Mouse (Mus musculus) intestine, embryonic 15.5 days (tissue): Measurements from ENCODE around the gene Arrdc3. TPM values are rescaled to one million over a fixed set of nuclear protein-coding genes. Genes with fewer than 3 reads are reported as not detected.
A peak's percentile ranks its signal among the peaks of the same experiment; 100 is the strongest.
"Not testable (repeated sequence)": the region's sequence is repeated elsewhere in the genome, so short reads cannot be mapped to it uniquely, and the experiment has no call there.

Experiments
- ATAC-seq: fragments of 200-750 bp; cut with Nextera tagmentation; 2 replicates; pipeline ENCODE4 v1.8.0; 2017; ENCODE audit warnings: moderate TSS enrichment, moderate library complexity
- H3K27ac ChIP-seq: fragments of 300-500 bp; sonication (generic); 2 replicates; pipeline ENCODE4 v1.5.1; 2015; ENCODE audit warnings: mild to moderate bottlenecking, inconsistent platforms
- H3K27me3 ChIP-seq: fragments of 300-500 bp; sonication (generic); replicated peaks from 2 replicates; pipeline ENCODE4 v1.6.1; 2015; ENCODE audit warnings: inconsistent platforms
- H3K36me3 ChIP-seq: fragments of 300-500 bp; sonication (generic); 2 replicates; pipeline ENCODE4 v1.6.1; 2015; ENCODE audit warnings: inconsistent platforms
- H3K4me1 ChIP-seq: fragments of 300-500 bp; sonication (generic); replicated peaks from 2 replicates; pipeline ENCODE4 v1.6.1; 2015; ENCODE audit warnings: inconsistent platforms
- H3K4me2 ChIP-seq: fragments of 300-500 bp; sonication (generic); replicated peaks from 2 replicates; pipeline ENCODE4 v1.6.1; 2015; ENCODE audit warnings: mild to moderate bottlenecking, inconsistent platforms
- H3K4me3 ChIP-seq: fragments of 300-500 bp; sonication (generic); replicated peaks from 2 replicates; pipeline ENCODE4 v1.5.1; 2015; ENCODE audit warnings: inconsistent platforms
- H3K9ac ChIP-seq: fragments of 300-500 bp; sonication (generic); 2 replicates; pipeline ENCODE4 v1.6.1; 2015; ENCODE audit warnings: inconsistent platforms
- H3K9me3 ChIP-seq: fragments of 300-500 bp; sonication (generic); 2 replicates; pipeline ENCODE4 v1.6.1; 2016; ENCODE audit warnings: inconsistent platforms
- WGBS: fragments of 180-500 bp; shearing (Covaris S2); methylation state at CpG from one replicate; pipeline ENCODE4 v1.1.7; 2015; 5-methylcytosine and 5-hydroxymethylcytosine counted together
- polyA plus RNA-seq: library from polyadenylated mRNA; unstranded; fragments of >200 nt; fragmentation: Nextera tagmentation; extraction: Ambion mirVana; gene quantifications from 2 replicates; pipeline ENCODE4 v1.2.1, GENCODE M21; 2015

Gene Arrdc3
- polyA plus RNA-seq, 1 experiment from 2014 or later: 55.0 TPM

DNA sequence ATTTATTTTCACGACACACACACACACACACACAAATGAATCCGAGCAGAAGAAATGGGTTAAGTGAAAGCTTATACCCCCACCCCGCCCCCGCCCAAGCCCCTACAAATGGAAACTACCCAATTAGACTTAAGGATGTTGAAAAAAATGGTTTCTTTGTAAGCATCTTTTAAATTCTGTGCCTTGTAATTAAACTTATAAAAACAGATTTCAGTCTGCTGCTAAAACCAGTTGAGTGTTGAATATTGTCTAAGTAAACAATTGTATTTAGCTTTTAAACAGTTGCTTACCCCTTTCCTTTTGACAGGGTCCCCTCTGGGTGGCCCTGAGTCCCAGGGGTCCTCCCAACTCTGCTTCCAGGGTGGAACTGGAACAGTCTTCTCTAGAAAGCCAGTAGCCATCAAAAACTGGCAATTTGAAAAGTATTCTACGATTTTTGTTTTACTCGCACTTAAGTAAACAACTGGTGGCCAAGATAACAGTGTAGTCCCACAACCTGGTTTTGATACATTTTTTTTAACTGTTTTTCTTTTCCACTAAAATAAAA lies 3.6 kb downstream of the Arrdc3 start:
- H3K4me1 ChIP-seq: no peaks in the 10 kb centered on the region
- H3K36me3 ChIP-seq: peaks cover 11% of the 10 kb centered on the region
- H3K27ac ChIP-seq: peak overlapping the region; percentile 100
- 11% methylated on average over 6 of the region's 6 CpGs for WGBS
- H3K9ac ChIP-seq: peak overlapping the region; percentile 100
- H3K4me2 ChIP-seq: peak overlapping the region; percentile 57
- no peaks in the 10 kb centered on the region for H3K27me3 ChIP-seq
- H3K9me3 ChIP-seq: no peaks in the 10 kb centered on the region
- H3K4me3 ChIP-seq: peak overlapping the region; percentile 76
- no peak for ATAC-seq

DNA sequence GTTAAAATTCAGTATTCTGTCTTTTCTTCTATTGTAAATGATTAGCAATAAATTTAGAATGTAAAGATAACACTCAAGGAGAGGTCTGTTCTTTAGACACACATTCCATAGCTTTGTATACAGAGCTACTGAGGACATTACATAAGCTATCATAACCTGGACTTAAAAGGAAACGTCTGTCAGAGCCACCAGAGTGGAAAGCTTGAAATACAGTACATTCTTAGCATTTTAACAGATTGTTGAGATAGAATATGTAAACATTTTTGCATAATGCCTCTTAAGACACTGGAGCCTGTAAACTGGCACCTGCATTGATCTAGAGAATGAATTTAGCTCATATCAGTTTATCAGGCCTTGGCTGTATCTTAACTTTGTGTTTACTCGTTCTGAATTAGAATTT lies 4.7 kb downstream of the Arrdc3 start:
- 38% methylated on average over 2 of the region's 2 CpGs for WGBS
- peaks cover 12% of the 10 kb centered on the region for H3K36me3 ChIP-seq
- H3K9ac ChIP-seq: no peak overlapping the region
- no peak for ATAC-seq
- no peaks in the 10 kb centered on the region for H3K27me3 ChIP-seq
- H3K4me3 ChIP-seq: no peak overlapping the region
- no peak overlapping the region for H3K4me2 ChIP-seq
- no peak overlapping the region for H3K27ac ChIP-seq
- H3K9me3 ChIP-seq: no peaks in the 10 kb centered on the region
- no peaks in the 10 kb centered on the region for H3K4me1 ChIP-seq

DNA sequence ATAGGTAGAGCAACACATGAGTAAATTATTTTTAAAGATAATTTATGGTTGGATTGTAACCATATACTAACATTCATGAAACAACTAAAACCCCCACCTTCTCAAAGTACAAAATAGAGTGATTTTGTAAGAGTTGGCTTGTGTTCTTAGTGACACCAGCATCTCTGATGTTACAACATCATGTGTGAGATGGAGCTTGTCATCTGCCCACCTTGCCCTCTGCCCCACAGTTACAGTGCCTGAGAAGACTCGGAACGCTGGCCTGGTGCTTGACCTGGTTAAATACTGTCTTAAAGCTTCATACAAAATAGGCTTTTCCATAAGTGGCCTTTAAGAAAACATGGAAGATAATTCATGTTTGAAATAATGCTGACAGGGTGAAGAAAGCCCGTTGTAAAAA lies 11.7 kb downstream of the Arrdc3 start:
- H3K4me2 ChIP-seq, H3K9me3 ChIP-seq, H3K27ac ChIP-seq, H3K4me3 ChIP-seq, H3K27me3 ChIP-seq, H3K9ac ChIP-seq, H3K4me1 ChIP-seq, ATAC-seq: not testable (repeated sequence)
- H3K36me3 ChIP-seq: peaks cover 26% of the 10 kb centered on the region
- 86% methylated on average over 3 of the region's 3 CpGs for WGBS

DNA sequence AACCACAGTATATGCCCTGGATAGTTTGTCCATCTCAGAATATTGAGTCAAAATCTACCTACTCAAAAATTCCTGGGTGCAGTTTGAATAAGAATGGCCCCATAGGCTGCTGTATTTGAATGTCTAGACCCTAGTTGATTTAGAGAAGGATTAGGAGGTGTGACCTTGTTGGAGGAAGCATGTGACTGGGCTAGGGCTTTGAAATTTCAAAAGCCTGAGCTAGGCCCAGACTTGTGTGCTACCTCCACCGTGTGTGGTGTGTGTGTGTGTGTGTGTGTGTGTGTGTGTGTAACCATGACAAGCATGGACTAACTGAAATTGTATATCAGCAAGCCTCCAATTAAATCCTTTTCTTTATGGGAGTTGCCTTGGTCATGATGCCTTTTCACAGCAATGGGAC lies 14.2 kb downstream of the Arrdc3 start:
- no peaks in the 10 kb centered on the region for H3K9me3 ChIP-seq
- WGBS: 64% methylated on average over 1 of the region's 1 CpGs
- H3K4me1 ChIP-seq: no peaks in the 10 kb centered on the region
- no peaks in the 10 kb centered on the region for H3K27me3 ChIP-seq
- no peak overlapping the region for H3K4me2 ChIP-seq
- H3K9ac ChIP-seq: no peak overlapping the region
- H3K4me3 ChIP-seq: no peak overlapping the region
- peaks cover 15% of the 10 kb centered on the region for H3K36me3 ChIP-seq
- no peak for ATAC-seq
- H3K27ac ChIP-seq: no peak overlapping the region

DNA sequence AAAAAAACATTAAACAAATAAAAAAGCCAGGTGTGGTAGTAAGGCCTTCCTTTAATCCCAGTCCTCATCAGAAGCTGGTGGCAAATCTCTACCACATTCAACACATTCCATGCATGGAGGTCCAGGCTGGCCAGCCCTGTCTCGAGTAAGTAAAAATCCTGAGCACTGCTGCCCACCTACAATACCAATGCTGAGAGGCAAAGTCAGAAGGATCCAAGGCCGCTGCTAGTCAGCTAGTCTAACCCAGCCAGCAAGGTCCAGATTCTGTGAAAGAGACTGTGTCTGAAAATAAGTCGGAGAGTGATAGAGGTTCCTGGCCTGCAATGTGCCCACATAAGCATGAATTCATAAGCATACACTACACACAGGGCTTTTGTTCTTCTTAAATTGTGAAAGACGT lies 14.9 kb downstream of the Arrdc3 start:
- Histone ChIP-seq H3K27me3 (no peaks in the 10 kb centered on the region), H3K9ac (no peak overlapping the region), H3K9me3 (no peaks in the 10 kb centered on the region), H3K27ac (no peak overlapping the region), H3K4me1 (no peaks in the 10 kb centered on the region), H3K36me3 (peaks cover 12% of the 10 kb centered on the region), H3K4me3 (no peak overlapping the region), H3K4me2 (no peak overlapping the region)
- WGBS: 93% methylated on average over 4 of the region's 4 CpGs
- no peak for ATAC-seq

DNA sequence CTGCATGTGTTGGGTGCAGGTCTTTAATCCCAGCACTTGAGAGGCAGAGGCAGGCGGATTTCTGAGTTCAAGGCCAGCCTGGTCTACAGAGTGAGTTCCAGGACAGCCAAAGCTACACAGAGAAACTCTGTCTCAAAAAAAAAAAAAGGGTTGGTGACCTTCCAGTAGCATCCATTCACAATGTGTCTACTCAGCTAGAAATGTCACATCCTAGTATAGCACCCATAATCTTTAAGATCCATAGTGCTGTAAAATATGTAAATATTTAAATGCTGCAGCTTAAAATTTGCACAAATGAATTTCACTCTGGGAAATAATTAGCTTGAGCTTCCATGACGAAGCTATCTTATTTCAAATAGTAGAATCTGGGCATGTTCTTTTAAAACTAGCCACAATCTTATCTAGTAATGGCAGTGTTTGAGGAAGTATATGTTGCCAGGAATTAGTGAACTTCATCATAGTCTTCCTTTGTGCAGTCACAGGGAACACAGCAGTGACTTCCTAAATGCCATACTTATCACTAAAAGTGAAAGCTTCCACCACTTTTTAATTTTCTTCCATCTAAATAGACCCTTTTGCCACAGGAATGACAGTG lies 16.3 kb downstream of the Arrdc3 start:
- Histone ChIP-seq H3K4me3 (no peak overlapping the region), H3K36me3 (no peaks in the 10 kb centered on the region), H3K9me3 (no peaks in the 10 kb centered on the region), H3K4me1 (no peaks in the 10 kb centered on the region), H3K27ac (no peak overlapping the region), H3K4me2 (no peak overlapping the region), H3K9ac (no peak overlapping the region), H3K27me3 (no peaks in the 10 kb centered on the region)
- no peak for ATAC-seq
- WGBS: 81% methylated on average over 2 of the region's 2 CpGs

DNA sequence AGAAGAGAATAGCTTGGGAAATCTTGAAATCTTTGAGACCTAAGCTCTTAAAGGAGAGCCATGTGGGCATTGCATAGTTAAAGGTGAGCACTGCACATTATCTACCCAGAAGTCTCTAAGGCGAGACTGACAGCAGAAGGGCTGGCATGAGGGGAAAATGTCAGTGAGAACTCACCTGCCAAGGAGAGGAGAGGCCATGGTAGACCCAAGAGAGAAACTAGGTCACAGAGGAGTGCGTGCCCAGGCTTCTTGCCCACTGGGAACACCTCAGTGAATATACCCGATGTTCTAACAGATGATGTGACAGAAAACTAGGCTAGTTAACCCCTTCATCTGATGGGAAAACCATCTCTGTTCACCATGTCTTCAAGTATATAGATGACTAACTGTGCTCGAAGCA lies 18.2 kb downstream of the Arrdc3 start:
- Histone ChIP-seq H3K9me3 (no peaks in the 10 kb centered on the region), H3K9ac (no peak overlapping the region), H3K27me3 (no peaks in the 10 kb centered on the region), H3K27ac (no peak overlapping the region), H3K36me3 (no peaks in the 10 kb centered on the region), H3K4me3 (no peak overlapping the region), H3K4me2 (no peak overlapping the region), H3K4me1 (no peaks in the 10 kb centered on the region)
- no peak for ATAC-seq
- 85% methylated on average over 4 of the region's 4 CpGs for WGBS

DNA sequence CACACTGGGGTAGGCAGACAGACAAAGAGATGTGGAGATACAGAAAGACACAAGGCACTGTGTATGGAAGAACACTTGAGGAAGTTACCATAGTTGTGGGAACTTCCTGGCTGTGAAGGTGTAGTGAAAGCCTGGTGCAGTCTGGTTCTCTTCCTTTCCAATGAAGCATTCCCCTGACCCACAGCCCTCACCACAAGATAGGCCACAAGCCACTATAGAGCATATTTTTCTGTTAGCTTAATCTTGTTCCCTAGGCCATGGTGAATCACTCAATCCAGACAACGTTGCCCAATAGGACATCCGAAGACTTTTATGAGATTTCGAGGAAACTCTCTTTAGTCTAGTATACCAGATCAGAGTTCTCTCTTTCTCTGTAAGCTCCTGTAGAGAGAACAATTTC lies 19.6 kb downstream of the Arrdc3 start:
- no peak overlapping the region for H3K4me3 ChIP-seq

DNA sequence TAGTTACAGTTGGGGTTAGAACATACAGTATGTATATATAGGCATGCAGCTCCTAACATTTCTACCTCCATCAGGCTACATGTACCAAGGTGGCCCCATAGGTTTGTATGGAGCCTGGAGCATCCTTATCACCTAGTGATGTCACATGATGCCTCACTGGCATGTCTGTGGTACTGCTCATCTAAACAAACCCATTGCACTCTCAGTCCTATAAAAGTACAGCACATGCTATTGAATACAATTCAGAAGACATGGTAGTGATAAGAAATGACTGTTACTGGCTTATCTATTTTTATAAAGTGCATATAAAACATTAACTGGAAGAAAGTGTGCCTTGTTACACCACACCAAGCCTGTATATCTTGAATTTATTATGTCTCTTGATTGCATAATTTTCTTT lies 30.2 kb downstream of the Arrdc3 start:
- no peak overlapping the region for H3K9ac ChIP-seq
- H3K27me3 ChIP-seq: no peaks in the 10 kb centered on the region
- no peak overlapping the region for H3K4me2 ChIP-seq
- H3K4me1 ChIP-seq: no peaks in the 10 kb centered on the region
- no peaks in the 10 kb centered on the region for H3K36me3 ChIP-seq
- H3K27ac ChIP-seq: no peak overlapping the region
- ATAC-seq: no peak
- no peaks in the 10 kb centered on the region for H3K9me3 ChIP-seq
- H3K4me3 ChIP-seq: no peak overlapping the region

More for the DNA sequence above, 19.6 kb downstream of the Arrdc3 start:
- H3K27ac ChIP-seq: no peak overlapping the region
- WGBS: 90% methylated on average over 3 of the region's 3 CpGs
- H3K4me2 ChIP-seq: no peak overlapping the region
- no peaks in the 10 kb centered on the region for H3K4me1 ChIP-seq
- H3K9me3 ChIP-seq: no peaks in the 10 kb centered on the region
- no peaks in the 10 kb centered on the region for H3K27me3 ChIP-seq
- no peaks in the 10 kb centered on the region for H3K36me3 ChIP-seq
- H3K9ac ChIP-seq: no peak overlapping the region
- ATAC-seq: no peak

DNA sequence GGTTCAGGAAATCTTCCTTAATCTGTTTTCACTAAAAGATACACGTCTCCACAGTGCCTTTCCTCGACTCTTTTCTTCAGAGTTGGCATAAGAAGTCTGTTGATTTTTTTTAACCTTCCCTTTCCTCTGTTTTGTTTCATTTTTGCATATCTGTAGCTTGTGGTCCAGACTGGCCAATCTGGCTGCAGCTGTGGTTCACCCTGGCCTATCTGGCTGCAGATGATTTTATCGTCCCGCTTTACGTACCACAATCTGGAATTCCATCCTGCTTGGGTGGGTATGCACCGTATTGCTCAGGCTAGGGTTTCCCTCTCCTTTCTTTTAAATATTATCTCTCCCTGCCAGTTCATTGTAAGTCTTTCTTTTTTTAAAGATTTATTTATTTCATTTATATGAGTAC lies 37.8 kb downstream of the Arrdc3 start:
- no peaks in the 10 kb centered on the region for H3K27me3 ChIP-seq
- no peaks in the 10 kb centered on the region for H3K36me3 ChIP-seq
- no peak overlapping the region for H3K27ac ChIP-seq
- 81% methylated on average over 6 of the region's 6 CpGs for WGBS
- H3K4me2 ChIP-seq: no peak overlapping the region
- no peak for ATAC-seq
- H3K9me3 ChIP-seq: no peaks in the 10 kb centered on the region
- no peak overlapping the region for H3K9ac ChIP-seq
- no peak overlapping the region for H3K4me3 ChIP-seq
- H3K4me1 ChIP-seq: no peaks in the 10 kb centered on the region

DNA sequence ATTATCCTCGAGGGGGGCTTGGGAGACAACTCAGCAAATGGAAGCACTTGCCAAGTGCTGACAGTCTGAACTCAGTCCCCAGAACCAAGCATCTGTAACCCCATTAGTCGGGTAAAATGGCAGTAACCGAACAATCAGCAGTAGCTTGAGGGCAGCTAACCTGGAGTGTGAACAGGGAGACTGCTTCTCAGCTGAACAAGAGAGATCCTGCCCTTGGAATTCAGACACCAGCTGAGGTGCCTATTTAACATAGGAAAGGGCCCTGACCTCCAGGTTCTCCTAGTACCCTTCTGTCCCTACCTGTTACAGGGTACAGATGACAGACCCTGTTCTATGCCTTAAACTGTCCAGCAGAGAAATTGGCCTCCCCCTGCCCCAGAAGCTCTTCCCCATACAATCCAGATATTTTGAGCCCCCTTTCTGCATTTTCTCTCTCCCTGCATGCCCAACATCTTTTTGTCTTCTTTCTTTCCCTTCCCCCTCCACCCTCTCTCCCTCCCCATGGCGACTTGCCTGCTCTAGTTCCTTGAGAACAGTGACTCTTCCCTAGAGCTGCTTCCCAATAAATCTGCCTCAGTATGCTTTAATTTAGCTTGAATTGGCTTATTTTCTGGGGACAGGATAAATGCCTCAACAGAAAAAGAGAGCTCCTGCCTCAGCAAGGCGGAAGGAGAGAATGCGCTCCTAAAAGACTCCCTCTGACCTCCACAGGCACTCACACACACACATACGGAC lies 38.6 kb downstream of the Arrdc3 start:
- Histone ChIP-seq H3K4me2 (no peak overlapping the region), H3K27me3 (no peaks in the 10 kb centered on the region), H3K27ac (no peak overlapping the region), H3K36me3 (no peaks in the 10 kb centered on the region), H3K9ac (no peak overlapping the region), H3K9me3 (no peaks in the 10 kb centered on the region), H3K4me3 (no peak overlapping the region), H3K4me1 (no peaks in the 10 kb centered on the region)
- no peak for ATAC-seq
- WGBS: 77% methylated on average over 7 of the region's 7 CpGs

DNA sequence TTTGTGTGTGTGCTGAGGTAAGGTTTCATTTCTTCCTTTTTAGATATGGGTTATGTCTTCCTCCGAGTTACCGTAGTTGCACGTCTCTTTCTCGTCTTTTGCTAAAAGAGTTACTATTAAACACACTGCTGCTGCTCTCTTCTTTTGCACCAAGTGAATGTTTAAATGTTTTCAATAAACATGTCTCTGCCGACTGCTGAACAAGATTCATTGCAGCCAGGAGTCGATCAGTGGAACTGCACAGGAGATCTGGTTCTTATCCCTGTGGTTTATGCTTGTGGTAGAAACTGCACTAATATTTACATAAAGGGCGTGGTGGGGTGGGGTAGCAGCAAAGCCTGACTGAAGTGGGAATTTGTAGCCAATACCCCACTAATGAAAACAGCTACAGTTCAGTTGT lies 45.0 kb downstream of the Arrdc3 start:
- WGBS: 27% methylated on average over 7 of the region's 7 CpGs
- Histone ChIP-seq H3K27me3 (no peaks in the 10 kb centered on the region), H3K36me3 (no peaks in the 10 kb centered on the region), H3K27ac (no peak overlapping the region), H3K4me3 (no peak overlapping the region), H3K9me3 (no peaks in the 10 kb centered on the region), H3K4me2 (0 out of 2 replicates have a peak overlapping the region, but pooled peaks have one; percentile 1), H3K9ac (no peak overlapping the region), H3K4me1 (0 out of 2 replicates have a peak, but pooled peaks cover 4% of the 10 kb centered on the region)
- peak; percentile 84 for ATAC-seq

DNA sequence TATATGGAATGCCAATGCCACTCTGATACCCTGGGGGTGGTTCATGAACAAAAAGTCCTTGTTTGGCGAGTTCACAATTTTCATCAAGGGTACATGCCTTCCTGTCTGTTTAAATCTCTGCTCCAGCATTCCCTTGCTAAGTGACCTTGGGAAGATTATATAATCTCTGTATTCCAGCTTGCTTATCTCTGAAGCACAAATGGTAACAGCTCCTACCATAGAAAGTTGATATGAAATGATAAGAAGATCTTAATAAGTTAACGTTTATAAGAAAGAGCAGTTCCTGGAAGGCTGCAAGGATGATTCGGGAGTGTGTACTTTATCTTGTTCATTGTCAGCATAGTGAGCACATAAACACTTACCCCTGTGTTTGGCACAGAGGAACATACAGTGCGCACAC lies 46.8 kb downstream of the Arrdc3 start:
- Histone ChIP-seq H3K27me3 (no peaks in the 10 kb centered on the region), H3K4me3 (no peak overlapping the region), H3K4me1 (0 out of 2 replicates have a peak, but pooled peaks cover 4% of the 10 kb centered on the region), H3K4me2 (no peak overlapping the region), H3K27ac (no peak overlapping the region), H3K9me3 (no peaks in the 10 kb centered on the region), H3K9ac (no peak overlapping the region), H3K36me3 (no peaks in the 10 kb centered on the region)
- ATAC-seq: no peak
- WGBS: 48% methylated on average over 4 of the region's 4 CpGs
